Mouse (Mus musculus) E14TG2a.4 (cell line): ENCODE results near the gene Pomgnt1.

Experiments used
- H3K27me3 ChIP-seq: 2 replicates; pipeline ENCODE4 v1.6.1; 2014; ENCODE audit warnings: low read length, control low read depth; ENCODE audit not compliant: insufficient read depth
- H3K36me3 ChIP-seq: 2 replicates; pipeline ENCODE4 v1.6.1; 2014; ENCODE audit warnings: low read length, control low read depth; ENCODE audit not compliant: insufficient read depth
- H3K4me1 ChIP-seq: replicated peaks from 2 replicates; pipeline ENCODE4 v1.6.1; 2014; ENCODE audit warnings: low read depth, low read length, control low read depth
- H3K4me3 ChIP-seq: replicated peaks from 2 replicates; pipeline ENCODE4 v1.5.1; 2014; ENCODE audit warnings: mild to moderate bottlenecking, low read length
- H3K9me3 ChIP-seq: 2 replicates; pipeline ENCODE4 v1.6.1; 2014; ENCODE audit warnings: low read length, control low read depth
- CTCF ChIP-seq: conservative IDR thresholded peaks from 2 replicates; pipeline ENCODE4 v1.5.1; 2014; ENCODE audit warnings: low read length
- NANOG ChIP-seq: IDR thresholded peaks from 2 replicates; pipeline ENCODE4 v1.6.1; 2014; ENCODE audit warnings: borderline replicate concordance, low read length, mixed read lengths
- POU5F1 ChIP-seq: IDR thresholded peaks from 2 replicates; pipeline ENCODE4 v1.6.1; 2014; ENCODE audit warnings: low read length, borderline replicate concordance

Pomgnt1 gene

GRCm38 (mm10) chr4:116174466-116175116, 51.0 kb downstream of the Pomgnt1 start:
- Histone ChIP-seq H3K4me3 (no peak overlapping the region), H3K4me1 (peaks cover 73% of the 10 kb centered on the region), H3K27me3 (no peaks in the 10 kb centered on the region), H3K36me3 (no peaks in the 10 kb centered on the region), H3K9me3 (no peaks in the 10 kb centered on the region)
- no peak for TF ChIP-seq CTCF

GRCm38 (mm10) chr4:116175136-116175535, 51.5 kb downstream of the Pomgnt1 start:
- Histone ChIP-seq H3K9me3 (no peaks in the 10 kb centered on the region), H3K4me3 (no peak overlapping the region), H3K27me3 (no peaks in the 10 kb centered on the region), H3K4me1 (peaks cover 71% of the 10 kb centered on the region), H3K36me3 (no peaks in the 10 kb centered on the region)
- TF ChIP-seq CTCF, result no peak

- Histone ChIP-seq H3K9me3 (no peaks in the 10 kb centered on the region), H3K36me3 (no peaks in the 10 kb centered on the region), H3K27me3 (no peaks in the 10 kb centered on the region), H3K4me1 (peaks cover 66% of the 10 kb centered on the region), H3K4me3 (peak overlapping the region; percentile 78)
- TF ChIP-seq POU5F1, result no peak
- TF ChIP-seq NANOG, result no peak
- TF ChIP-seq CTCF, result no peak
These were observed 52.3 kb downstream of the Pomgnt1 start for GRCm38 (mm10) chr4:116175711-116176542.

GRCm38 (mm10) chr4:116176543-116176988, 52.9 kb downstream of the Pomgnt1 start:
- Histone ChIP-seq H3K36me3 (no peaks in the 10 kb centered on the region), H3K27me3 (no peaks in the 10 kb centered on the region), H3K9me3 (no peaks in the 10 kb centered on the region), H3K4me3 (peak overlapping the region; percentile 78), H3K4me1 (peaks cover 72% of the 10 kb centered on the region)
- TF ChIP-seq CTCF (no peak), NANOG (no peak), POU5F1 (no peak)

- Histone ChIP-seq H3K9me3 (no peaks in the 10 kb centered on the region), H3K4me1 (peaks cover 73% of the 10 kb centered on the region), H3K4me3 (peak overlapping the region; percentile 78), H3K36me3 (no peaks in the 10 kb centered on the region), H3K27me3 (no peaks in the 10 kb centered on the region)
- no peak for TF ChIP-seq NANOG
- TF ChIP-seq POU5F1, result no peak
- TF ChIP-seq CTCF, result no peak
These were observed 53.5 kb downstream of the Pomgnt1 start for GRCm38 (mm10) chr4:116177140-116177539.

GRCm38 (mm10) chr4:116182079-116182478, 58.4 kb downstream of the Pomgnt1 start:
- Histone ChIP-seq H3K36me3 (no peaks in the 10 kb centered on the region), H3K4me3 (no peak overlapping the region), H3K27me3 (no peaks in the 10 kb centered on the region), H3K4me1 (peaks cover 46% of the 10 kb centered on the region), H3K9me3 (no peaks in the 10 kb centered on the region)
- TF ChIP-seq CTCF, result no peak
- TF ChIP-seq POU5F1, result no peak
- no peak for TF ChIP-seq NANOG

GRCm38 (mm10) chr4:116182745-116183144, 59.1 kb downstream of the Pomgnt1 start:
- Histone ChIP-seq H3K4me1 (peaks cover 39% of the 10 kb centered on the region), H3K27me3 (no peaks in the 10 kb centered on the region), H3K9me3 (0 out of 2 replicates have a peak, but pooled peaks cover 3% of the 10 kb centered on the region), H3K36me3 (no peaks in the 10 kb centered on the region), H3K4me3 (peak overlapping the region; percentile 60)
- TF ChIP-seq POU5F1 (no peak), NANOG (no peak), CTCF (no peak)

GRCm38 (mm10) chr4:116185083-116185482, 61.4 kb downstream of the Pomgnt1 start:
- H3K9me3 ChIP-seq, result 0 out of 2 replicates have a peak, but pooled peaks cover 3% of the 10 kb centered on the region
- no peak for TF ChIP-seq POU5F1
- TF ChIP-seq NANOG, result no peak
- TF ChIP-seq CTCF, result no peak
- no peak overlapping the region for H3K4me3 ChIP-seq
- no peaks in the 10 kb centered on the region for H3K36me3 ChIP-seq
- no peaks in the 10 kb centered on the region for H3K27me3 ChIP-seq
- H3K4me1 ChIP-seq, result peaks cover 27% of the 10 kb centered on the region
